Mouse (Mus musculus) kidney, adult 8-10 months (tissue): Measurements from ENCODE around the gene Rps17.

ENCODE experiments used
- DNase-seq, 2 experiments: peaks; one replicate each; pipeline ENCODE4 v3.0.0; 2022

Gene Rps17

GRCm38 (mm10) chr7:81330767-81331166, 14.3 kb downstream of the Rps17 start:
- DNase-seq, result no peak

- DNase-seq, result no peak
Measured at GRCm38 (mm10) chr7:81327661-81328060, 17.4 kb downstream of the Rps17 start.

GRCm38 (mm10) chr7:81326859-81327258, 18.2 kb downstream of the Rps17 start:
- DNase-seq, result no peak

- no peak for DNase-seq
Measured at GRCm38 (mm10) chr7:81326043-81326442, 19.0 kb downstream of the Rps17 start.

GRCm38 (mm10) chr7:81321776-81322175, 23.3 kb downstream of the Rps17 start:
- DNase-seq, result no peak

GRCm38 (mm10) chr7:81319749-81320148, 25.3 kb downstream of the Rps17 start:
- DNase-seq, result no peak

- DNase-seq, result no peak
Measured at GRCm38 (mm10) chr7:81315583-81315982, 29.5 kb downstream of the Rps17 start.

GRCm38 (mm10) chr7:81311581-81311980, 33.5 kb downstream of the Rps17 start:
- DNase-seq, result no peak

GRCm38 (mm10) chr7:81311130-81311529, 33.9 kb downstream of the Rps17 start:
- no peak for DNase-seq

- no peak for DNase-seq
Measured at GRCm38 (mm10) chr7:81309247-81309646, 35.8 kb downstream of the Rps17 start.

GRCm38 (mm10) chr7:81307735-81308134, 37.3 kb downstream of the Rps17 start:
- no peak for DNase-seq

- no peak for DNase-seq
Measured at GRCm38 (mm10) chr7:81304675-81305074, 40.4 kb downstream of the Rps17 start.

- peak; percentile 34 to 45 for DNase-seq
Measured at GRCm38 (mm10) chr7:81304100-81304499, 41.0 kb downstream of the Rps17 start.

- DNase-seq, result peak; percentile 70 to 80
Measured at GRCm38 (mm10) chr7:81303682-81304081, 41.4 kb downstream of the Rps17 start.

GRCm38 (mm10) chr7:81301323-81301722, 43.7 kb downstream of the Rps17 start:
- DNase-seq, result no peak

- peak in 1 of 2 experiments; percentile 9 for DNase-seq
Measured at GRCm38 (mm10) chr7:81298206-81298605, 46.8 kb downstream of the Rps17 start.

- no peak for DNase-seq
Measured at GRCm38 (mm10) chr7:81295169-81295568, 49.9 kb downstream of the Rps17 start.
